Mouse (Mus musculus): ENCODE data around the gene Bach2. TPM values are rescaled to one million over a fixed set of nuclear protein-coding genes. Genes with fewer than 3 reads are reported as not detected.

Bach2 gene
- total and polyA plus RNA-seq, 2 experiments from 2014 or later, result 13.9 to 14.7 TPM

- no peak for TF ChIP-seq CTCF (IDR thresholded peaks at IDR 0.05; ENCODE audit: low read depth)
- no peaks in the 10 kb centered on the region for H3K27me3 ChIP-seq (ENCODE audit: insufficient read depth, low read length)
- no peaks in the 10 kb centered on the region for H3K9me3 ChIP-seq (ENCODE audit: low read length)
- peak overlapping the region; percentile 11; the same call in 1 of the 2 replicates for H3K27ac ChIP-seq
- 82% methylated on average over 16 of the region's 16 CpGs for WGBS
- H3K4me3 ChIP-seq (ENCODE audit: low read length), result no peak overlapping the region
- ATAC-seq (no peak), DNase-seq (ENCODE audit: low spot score) (no peak)
- no peak overlapping the region for H3K9ac ChIP-seq (replicated peaks; ENCODE audit: low read length)
- H3K36me3 ChIP-seq (ENCODE audit: insufficient read depth, low read length), result no peaks in the 10 kb centered on the region
- no peak overlapping the region for H3K4me2 ChIP-seq (ENCODE audit: low read depth, low read length)
- H3K4me1 ChIP-seq (ENCODE audit: insufficient read depth, low read length), result peaks cover 28% of the 10 kb centered on the region; the same call in 1 of the 2 replicates
These were observed 137.3 kb downstream of the Bach2 start for GRCm38 (mm10) chr4:32375721-32376526.

GRCm38 (mm10) chr4:32376527-32376948 lies 137.9 kb downstream of the Bach2 start:
- 70% methylated on average over 6 of the region's 6 CpGs for WGBS
- Histone ChIP-seq H3K4me3 (ENCODE audit: low read length) (no peak overlapping the region), H3K36me3 (ENCODE audit: insufficient read depth, low read length) (no peaks in the 10 kb centered on the region), H3K27me3 (ENCODE audit: insufficient read depth, low read length) (no peaks in the 10 kb centered on the region), H3K27ac (no peak overlapping the region), H3K9ac (replicated peaks; ENCODE audit: low read length) (no peak overlapping the region), H3K4me2 (ENCODE audit: low read depth, low read length) (no peak overlapping the region), H3K9me3 (ENCODE audit: low read length) (no peaks in the 10 kb centered on the region), H3K4me1 (ENCODE audit: insufficient read depth, low read length) (peaks cover 29% of the 10 kb centered on the region; the same call in 1 of the 2 replicates)
- TF ChIP-seq CTCF (IDR thresholded peaks at IDR 0.05; ENCODE audit: low read depth), result no peak
- DNase-seq (ENCODE audit: low spot score) (no peak), ATAC-seq (no peak)

- Histone ChIP-seq H3K9ac (replicated peaks; ENCODE audit: low read length) (no peak overlapping the region), H3K4me2 (ENCODE audit: low read depth, low read length) (no peak overlapping the region), H3K36me3 (ENCODE audit: insufficient read depth, low read length) (no peaks in the 10 kb centered on the region), H3K4me3 (ENCODE audit: low read length) (no peak overlapping the region), H3K9me3 (ENCODE audit: low read length) (no peaks in the 10 kb centered on the region), H3K27me3 (ENCODE audit: insufficient read depth, low read length) (no peaks in the 10 kb centered on the region), H3K27ac (no peak overlapping the region), H3K4me1 (ENCODE audit: insufficient read depth, low read length) (peaks cover 21% of the 10 kb centered on the region)
- WGBS, result 80% methylated on average over 7 of the region's 7 CpGs
- ATAC-seq (no peak), DNase-seq (ENCODE audit: low spot score) (no peak)
- TF ChIP-seq CTCF (IDR thresholded peaks at IDR 0.05; ENCODE audit: low read depth), result peak; percentile 51
These were observed 140.5 kb downstream of the Bach2 start for GRCm38 (mm10) chr4:32379140-32379539.

GRCm38 (mm10) chr4:32381666-32382381 lies 143.2 kb downstream of the Bach2 start:
- H3K4me2 ChIP-seq (ENCODE audit: low read depth, low read length), result no peak overlapping the region
- peaks cover 26% of the 10 kb centered on the region for H3K4me1 ChIP-seq (ENCODE audit: insufficient read depth, low read length)
- no peak overlapping the region for H3K9ac ChIP-seq (replicated peaks; ENCODE audit: low read length)
- peak; percentile 53 for DNase-seq (ENCODE audit: low spot score)
- H3K27me3 ChIP-seq (ENCODE audit: insufficient read depth, low read length), result no peaks in the 10 kb centered on the region
- H3K27ac ChIP-seq, result peak overlapping the region; percentile 64
- no peaks in the 10 kb centered on the region for H3K9me3 ChIP-seq (ENCODE audit: low read length)
- no peaks in the 10 kb centered on the region for H3K36me3 ChIP-seq (ENCODE audit: insufficient read depth, low read length)
- no peak overlapping the region for H3K4me3 ChIP-seq (ENCODE audit: low read length)
- WGBS, result 60% methylated on average over 16 of the region's 16 CpGs
- ATAC-seq, result peak; percentile 74
- TF ChIP-seq CTCF (IDR thresholded peaks at IDR 0.05; ENCODE audit: low read depth), result no peak

- Histone ChIP-seq H3K4me2 (ENCODE audit: low read depth, low read length) (no peak overlapping the region), H3K9me3 (ENCODE audit: low read length) (no peaks in the 10 kb centered on the region), H3K36me3 (ENCODE audit: insufficient read depth, low read length) (no peaks in the 10 kb centered on the region), H3K27me3 (ENCODE audit: insufficient read depth, low read length) (no peaks in the 10 kb centered on the region), H3K4me1 (ENCODE audit: insufficient read depth, low read length) (peaks cover 36% of the 10 kb centered on the region), H3K9ac (replicated peaks; ENCODE audit: low read length) (no peak overlapping the region), H3K4me3 (ENCODE audit: low read length) (no peak overlapping the region), H3K27ac (no peak overlapping the region)
- no peak; the same call in 1 of the 2 replicates for TF ChIP-seq CTCF (IDR thresholded peaks at IDR 0.05; ENCODE audit: low read depth)
- DNase-seq (ENCODE audit: low spot score), result no peak
- ATAC-seq, result no peak
- WGBS, result 86% methylated on average over 2 of the region's 2 CpGs
These were observed 146.5 kb downstream of the Bach2 start for GRCm38 (mm10) chr4:32385121-32385520.

GRCm38 (mm10) chr4:32385623-32386022 lies 147.0 kb downstream of the Bach2 start:
- DNase-seq (ENCODE audit: low spot score), result no peak
- ATAC-seq, result no peak
- Histone ChIP-seq H3K4me2 (ENCODE audit: low read depth, low read length) (no peak overlapping the region), H3K9me3 (ENCODE audit: low read length) (no peaks in the 10 kb centered on the region), H3K27ac (no peak overlapping the region), H3K27me3 (ENCODE audit: insufficient read depth, low read length) (no peaks in the 10 kb centered on the region), H3K4me1 (ENCODE audit: insufficient read depth, low read length) (peaks cover 36% of the 10 kb centered on the region), H3K4me3 (ENCODE audit: low read length) (no peak overlapping the region), H3K9ac (replicated peaks; ENCODE audit: low read length) (no peak overlapping the region), H3K36me3 (ENCODE audit: insufficient read depth, low read length) (no peaks in the 10 kb centered on the region)
- 95% methylated on average over 14 of the region's 14 CpGs for WGBS
- no peak for TF ChIP-seq CTCF (IDR thresholded peaks at IDR 0.05; ENCODE audit: low read depth)
